Mouse (Mus musculus) subcutaneous adipose tissue, adult 2 months (tissue): ENCODE results near the gene Gm20897. TPM values are rescaled to one million over a fixed set of nuclear protein-coding genes. Genes with fewer than 3 reads are reported as not detected.

Experiments
- polyA plus RNA-seq: library from polyadenylated mRNA; depleted of rRNA; stranded (reverse); fragments of >200 nt; gene quantifications from 2 replicates; pipeline ENCODE4 v1.2.3, GENCODE M21; 2012; ENCODE audit warnings: low replicate concordance; rRNA removed

Gene Gm20897
- polyA plus RNA-seq, result not detected in 2 replicates

DNA sequence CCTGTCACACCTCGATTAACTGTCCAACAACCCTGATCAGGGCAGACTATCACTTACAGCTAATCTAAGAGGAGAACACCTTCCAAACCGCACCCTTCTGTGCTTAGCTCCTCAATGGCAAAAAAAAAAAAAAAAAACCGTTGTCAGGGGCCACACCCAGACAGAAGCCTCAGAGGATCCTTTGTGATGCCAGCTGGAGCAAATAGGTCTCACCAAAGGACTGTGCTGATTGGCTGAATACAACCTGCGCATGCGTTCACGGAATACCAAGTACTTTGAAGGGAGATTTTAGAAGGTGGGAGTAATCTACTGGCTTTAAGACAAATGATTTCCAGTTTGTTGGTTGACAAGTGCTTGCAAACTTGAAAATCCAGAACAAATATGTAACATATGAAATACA is at the start of gene Gm20897:
Gene Gm20897, minus strand, starts transcription at position 101 of the 400 bp plus-strand sequence.

Other genes with a start within 250 kb of the Gm20897 start
- not detected in 2 replicates for gene Gm21732, start 73.5 kb upstream of the Gm20897 start, polyA plus RNA-seq